Mouse (Mus musculus): ENCODE results near the gene Hoxc8.

Hoxc8 gene

DNA sequence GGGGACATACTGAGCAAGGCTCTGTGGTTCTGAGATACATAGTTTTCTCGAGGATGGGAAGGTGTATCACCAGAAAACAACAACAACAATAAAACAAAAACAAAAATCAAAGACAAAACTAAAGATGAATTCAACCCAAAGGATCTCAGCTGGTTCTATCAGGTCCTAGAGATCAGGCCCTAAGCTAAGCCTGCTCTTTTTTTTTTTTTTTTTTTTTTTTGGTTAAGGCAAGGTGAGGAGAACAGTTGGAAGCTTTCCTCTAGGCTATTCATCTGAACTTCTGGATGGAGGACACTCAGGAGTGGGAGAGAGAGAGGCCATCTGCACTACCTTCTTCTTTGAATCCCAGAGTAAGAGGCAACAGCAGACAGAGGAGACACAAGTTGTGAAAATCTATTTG lies 47.2 kb downstream of the Hoxc8 start:
- no peak for DNase-seq

DNA sequence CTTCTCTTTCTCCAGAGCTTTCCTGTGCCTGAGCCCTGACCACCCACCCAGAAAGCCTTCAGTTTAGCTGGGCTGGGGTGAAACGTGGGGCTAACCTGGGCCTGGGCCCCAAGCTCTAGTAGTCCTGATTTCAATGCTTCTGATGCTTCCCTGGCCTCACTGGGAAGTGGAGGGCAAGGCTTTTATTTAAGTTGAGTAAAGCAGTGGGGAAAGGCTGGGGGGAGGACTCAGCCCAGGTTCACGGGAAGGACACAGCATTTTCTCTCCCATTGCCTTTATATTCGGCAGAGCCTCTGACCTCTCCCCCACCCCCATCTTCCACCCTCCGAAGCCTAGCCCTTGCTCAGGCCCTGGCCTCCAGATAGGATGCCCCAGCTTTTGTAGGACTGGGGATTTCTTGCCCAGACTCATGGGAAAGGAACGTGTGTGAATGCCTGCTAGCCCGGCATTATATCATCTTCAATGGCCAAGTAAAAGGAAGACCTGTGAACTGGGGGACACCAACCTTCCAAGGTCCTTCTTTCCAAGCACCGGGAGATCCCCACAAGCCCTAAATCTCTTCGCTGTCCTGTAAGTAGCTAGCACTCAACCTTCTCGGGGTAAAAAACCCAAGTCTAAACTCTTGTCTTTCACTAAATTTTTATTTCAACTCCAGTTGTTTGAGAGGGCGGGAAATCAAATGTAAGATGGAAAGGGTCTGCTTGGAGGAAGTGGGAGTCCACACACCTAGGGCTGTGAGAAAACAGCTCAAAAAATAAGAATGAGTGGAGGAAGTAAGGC lies 48.5 kb downstream of the Hoxc8 start:
- DNase-seq, result no peak

DNA sequence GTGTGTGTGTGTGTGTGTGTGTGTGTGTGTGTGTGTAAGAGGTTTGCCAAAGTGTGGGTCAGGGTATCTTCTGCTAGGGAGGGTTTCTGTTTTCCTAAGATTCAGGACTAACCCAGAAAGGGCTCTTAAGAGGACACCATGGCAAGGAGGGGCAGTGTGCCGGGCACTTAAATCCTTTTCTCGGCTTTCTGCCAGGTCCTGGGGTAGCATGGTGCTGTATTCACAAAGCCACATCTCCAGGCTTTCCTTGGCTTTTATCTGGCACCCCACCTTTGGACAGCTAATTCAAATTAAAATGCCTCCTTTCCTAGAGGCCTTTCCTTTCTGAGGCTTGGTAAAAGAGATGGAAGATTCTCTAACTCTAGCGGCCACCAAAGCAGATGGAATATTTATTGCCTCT lies 49.2 kb downstream of the Hoxc8 start:
- no peak for DNase-seq

DNA sequence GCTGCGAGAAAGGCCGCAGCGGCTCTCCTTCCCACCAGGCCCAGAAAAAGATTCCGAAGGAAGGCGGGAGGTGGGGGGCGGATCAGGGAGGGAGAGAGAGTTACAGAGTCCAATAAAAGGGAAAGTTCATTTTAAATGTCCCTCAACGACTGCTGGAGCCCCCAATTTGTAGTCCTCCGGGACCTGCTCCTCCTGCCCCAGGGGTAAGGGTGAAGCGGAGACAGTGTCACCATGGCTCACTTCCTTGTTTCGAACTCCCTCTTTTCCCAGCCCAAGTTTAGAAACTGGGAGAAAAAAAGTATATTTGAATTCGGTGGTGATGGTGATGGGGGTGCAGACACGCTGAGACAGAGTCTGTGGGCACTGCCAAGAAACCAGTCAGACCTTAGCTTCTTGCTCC lies 50.2 kb downstream of the Hoxc8 start:
- no peak for DNase-seq

DNA sequence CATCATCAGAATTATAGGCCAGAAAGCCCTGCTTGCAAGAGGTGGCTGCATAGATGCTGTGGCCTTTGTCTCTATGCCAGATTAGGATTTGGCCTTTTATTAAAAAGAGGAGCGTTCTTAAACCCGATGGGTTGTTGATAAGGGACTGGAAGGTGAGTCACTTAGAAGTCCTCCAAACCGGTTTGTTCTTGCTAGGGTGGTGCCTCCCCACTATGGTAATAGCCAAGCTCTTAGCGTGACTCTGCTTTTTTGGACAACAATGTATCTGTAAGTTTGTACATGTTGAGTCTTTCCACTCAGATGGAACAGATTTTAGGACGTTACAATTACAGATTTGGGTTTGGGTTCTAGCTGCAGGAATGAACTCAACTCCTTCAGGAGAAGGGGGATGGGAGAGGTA lies 51.2 kb downstream of the Hoxc8 start:
- DNase-seq, result no peak

DNA sequence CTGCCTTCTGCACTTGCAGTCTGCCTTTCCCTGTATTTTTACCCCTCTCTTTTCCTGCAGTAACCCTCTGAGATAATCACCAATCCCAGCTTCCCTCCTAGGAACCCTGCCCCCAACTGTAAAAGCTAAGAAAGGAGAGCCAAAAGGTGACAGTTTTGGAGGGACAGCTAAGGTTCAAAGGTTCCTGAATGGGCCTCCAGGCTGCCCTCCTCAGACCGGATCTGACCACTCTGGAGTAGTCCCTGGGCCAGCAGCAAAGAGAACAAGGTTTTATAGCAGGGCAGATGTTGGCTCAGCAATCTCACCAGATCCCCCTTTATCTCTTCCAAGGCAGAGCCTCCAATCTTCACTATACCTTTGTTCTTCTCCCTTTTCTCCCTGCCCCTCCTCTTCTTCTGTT lies 51.8 kb downstream of the Hoxc8 start:
- no peak for DNase-seq
